ENCODE assay signal across 24 mouse cellular contexts in genomic region chr13:38363869-38364268, GRCm38 (mm10). TPM values are rescaled to one million over a fixed set of nuclear protein-coding genes. Genes with fewer than 3 reads are reported as not detected.
"Had no signal": no experiment of that assay in that cellular context is flagged by ENCODE, and none has a peak within 500 bp of the region (broad histone marks: within the 10 kb centered on the region; RNA-seq: fewer than 3 reads in every experiment).

No protein-coding gene starts in this region.

- H3K4me1 ChIP-seq: hindbrain, embryonic 10.5 days; hindbrain, embryonic 12.5 days; intestine, embryonic 15.5 days; liver, embryonic 13.5 days; liver, embryonic 15.5 days had no signal

- DNase-seq: forebrain, postnatal 0 days; gastrocnemius, postnatal 14 days; gastrocnemius, postnatal 36 days; heart, adult 11 months; heart, postnatal 10 days; heart, postnatal 4 days; liver; liver, embryonic 13.5 days; liver, postnatal 0 days had no signal

- H3K9ac ChIP-seq: forebrain, postnatal 0 days; heart, embryonic 12.5 days; hindbrain, embryonic 12.5 days; hindbrain, embryonic 14.5 days; intestine, embryonic 15.5 days; limb, embryonic 12.5 days; liver, embryonic 13.5 days; liver, embryonic 15.5 days; liver, postnatal 0 days had no signal

- ATAC-seq: forebrain, postnatal 0 days; hindbrain, embryonic 16.5 days; inflammation-experienced regulatory T-cells, adult 6 months; intestine, embryonic 15.5 days; intestine, postnatal 0 days; liver, postnatal 0 days had no signal

- H3K36me3 ChIP-seq: heart, embryonic 12.5 days; hindbrain, embryonic 10.5 days; hindbrain, embryonic 12.5 days; intestine, embryonic 15.5 days; limb, embryonic 10.5 days; limb, embryonic 12.5 days; liver, embryonic 13.5 days; liver, embryonic 15.5 days had no signal

- H3K27ac ChIP-seq: heart, adult 2 months; hindbrain, embryonic 10.5 days; hindbrain, embryonic 12.5 days; hindbrain, embryonic 14.5 days; intestine, embryonic 15.5 days; layer of hippocampus, adult 2 months; left cerebral cortex, adult 2 months; limb, embryonic 10.5 days; limb, embryonic 12.5 days; liver, embryonic 13.5 days; liver, embryonic 15.5 days had no signal

- H3K9me3 ChIP-seq: heart, embryonic 12.5 days; hindbrain, embryonic 10.5 days; hindbrain, embryonic 12.5 days; intestine, embryonic 15.5 days; limb, embryonic 10.5 days; limb, embryonic 12.5 days; liver, embryonic 13.5 days; liver, embryonic 15.5 days had no signal

- H3K27me3 ChIP-seq: heart, embryonic 12.5 days; hindbrain, embryonic 12.5 days; intestine, embryonic 15.5 days; liver, embryonic 13.5 days; liver, embryonic 15.5 days had no signal

- H3K4me2 ChIP-seq: heart, embryonic 12.5 days; hindbrain, embryonic 12.5 days; hindbrain, embryonic 14.5 days; intestine, embryonic 15.5 days; limb, embryonic 12.5 days; liver, embryonic 11.5 days; liver, embryonic 13.5 days; liver, embryonic 15.5 days had no signal

- H3K4me3 ChIP-seq: heart, adult 2 months; heart, embryonic 12.5 days; hindbrain, embryonic 10.5 days; hindbrain, embryonic 12.5 days; intestine, embryonic 15.5 days; layer of hippocampus, adult 2 months; left cerebral cortex, adult 2 months; limb, embryonic 10.5 days; limb, embryonic 12.5 days; liver, embryonic 13.5 days; liver, embryonic 15.5 days had no signal

RNA-seq across cellular contexts. Expression of gene Bmp6, which starts 19.0 kb away (rescaled TPM):
- polyA plus RNA-seq: inflammation-experienced regulatory T-cells, adult 6 months had no signal
